Mouse (Mus musculus): ENCODE results near the gene Rsph9.

DNA sequence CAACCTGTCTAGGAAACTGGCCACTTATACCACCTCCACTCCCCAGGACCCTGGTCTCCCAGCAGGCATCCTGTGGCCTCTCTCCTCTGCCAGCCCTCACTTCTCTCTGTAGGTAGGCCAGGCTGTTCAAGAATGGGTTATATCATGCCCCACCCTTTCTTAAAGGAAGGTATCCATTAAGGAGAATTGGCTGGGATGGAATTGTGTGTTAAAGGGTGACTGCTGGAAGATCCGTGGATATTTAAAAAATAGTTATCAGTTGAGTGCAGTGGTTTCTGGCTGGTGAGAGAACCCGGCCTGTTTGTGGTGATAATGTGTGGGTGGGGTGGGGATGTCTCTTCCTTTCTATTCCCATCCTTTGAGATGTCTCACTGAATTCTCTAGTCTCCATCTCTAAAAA, 15.2 kb upstream of the Rsph9 start:
- TF ChIP-seq CTCF (IDR thresholded peaks at IDR 0.05) (no peak), POLR2A (IDR thresholded peaks at IDR 0.05; ENCODE audit: insufficient read depth, low read depth, low read length) (no peak)

Measured in heart, adult 2 months (tissue).